Mouse (Mus musculus): ENCODE data around the gene E2f2. TPM values are rescaled to one million over a fixed set of nuclear protein-coding genes. Genes with fewer than 3 reads are reported as not detected.

The E2f2 gene
- polyA plus RNA-seq, 1 experiment from 2014 or later: 64.7 TPM

GRCm38 (mm10) chr4:136135874-136136728 is 36.1 kb upstream of the E2f2 start:
- Histone ChIP-seq H3K9me3 (replicated peaks) (no peaks in the 10 kb centered on the region), H3K4me3 (replicated peaks) (no peak overlapping the region), H3K27ac (peak overlapping the region; percentile 63; the same call in 1 of the 2 replicates), H3K27me3 (peaks cover 96% of the 10 kb centered on the region), H3K9ac (no peak overlapping the region), H3K4me2 (no peak overlapping the region), H3K4me1 (replicated peaks) (peaks cover 35% of the 10 kb centered on the region), H3K36me3 (no peaks in the 10 kb centered on the region)
- DNase-seq: no peak
- ATAC-seq (ENCODE audit: low read depth): no peak
- WGBS (ENCODE audit: insufficient replicate concordance): 43% methylated on average over 9 of the region's 9 CpGs

- ATAC-seq (ENCODE audit: low read depth): no peak
- 48% methylated on average over 17 of the region's 17 CpGs for WGBS (ENCODE audit: insufficient replicate concordance)
- Histone ChIP-seq H3K9ac (no peak overlapping the region), H3K4me1 (replicated peaks) (peaks cover 59% of the 10 kb centered on the region), H3K36me3 (no peaks in the 10 kb centered on the region), H3K9me3 (replicated peaks) (no peaks in the 10 kb centered on the region), H3K4me3 (replicated peaks) (no peak overlapping the region), H3K27me3 (peaks cover 100% of the 10 kb centered on the region), H3K4me2 (no peak overlapping the region), H3K27ac (no peak overlapping the region)
- no peak for DNase-seq
Observed at GRCm38 (mm10) chr4:136139326-136140110, 32.7 kb upstream of the E2f2 start.

- no peaks in the 10 kb centered on the region for H3K36me3 ChIP-seq
- H3K9me3 ChIP-seq (replicated peaks): no peaks in the 10 kb centered on the region
- WGBS (ENCODE audit: insufficient replicate concordance): 13% methylated on average over 31 of the region's 31 CpGs
- H3K4me3 ChIP-seq (replicated peaks): peak overlapping the region; percentile 8; the same call in 1 of the 2 replicates
- peaks cover 58% of the 10 kb centered on the region for H3K4me1 ChIP-seq (replicated peaks)
- DNase-seq: peak; percentile 69
- peak overlapping the region; percentile 49 for H3K4me2 ChIP-seq
- H3K9ac ChIP-seq: 0 out of 2 replicates have a peak overlapping the region, but pooled peaks have one; percentile 14
- H3K27me3 ChIP-seq: peaks cover 100% of the 10 kb centered on the region
- peak; percentile 65 for ATAC-seq (ENCODE audit: low read depth)
- peak overlapping the region; percentile 78 for H3K27ac ChIP-seq
Observed at GRCm38 (mm10) chr4:136140327-136141250, 31.6 kb upstream of the E2f2 start.

GRCm38 (mm10) chr4:136142267-136143192 is 29.7 kb upstream of the E2f2 start:
- 23% methylated on average over 17 of the region's 17 CpGs for WGBS (ENCODE audit: insufficient replicate concordance)
- peaks cover 66% of the 10 kb centered on the region for H3K4me1 ChIP-seq (replicated peaks)
- H3K36me3 ChIP-seq: no peaks in the 10 kb centered on the region
- ATAC-seq (ENCODE audit: low read depth) (no peak), DNase-seq (no peak)
- H3K4me2 ChIP-seq: peak overlapping the region; percentile 61
- no peaks in the 10 kb centered on the region for H3K9me3 ChIP-seq (replicated peaks)
- peaks cover 100% of the 10 kb centered on the region for H3K27me3 ChIP-seq
- no peak overlapping the region for H3K4me3 ChIP-seq (replicated peaks)
- H3K9ac ChIP-seq: no peak overlapping the region
- H3K27ac ChIP-seq: peak overlapping the region; percentile 54

- H3K27ac ChIP-seq: peak within 1 kb of the TSS; percentile 74
- H3K4me3 ChIP-seq (replicated peaks): peak within 1 kb of the TSS; percentile 57
- peak within 1 kb of the TSS; percentile 64 for H3K9ac ChIP-seq
- peaks cover 100% of the 10 kb centered on the region for H3K27me3 ChIP-seq
- under 1% methylated on average over 39 of the region's 39 CpGs for WGBS (ENCODE audit: insufficient replicate concordance)
- H3K4me1 ChIP-seq (replicated peaks): peaks cover 74% of the 10 kb centered on the region
- no peaks in the 10 kb centered on the region for H3K9me3 ChIP-seq (replicated peaks)
- peak within 1 kb of the TSS; percentile 61 for H3K4me2 ChIP-seq
- ATAC-seq (ENCODE audit: low read depth): peak; percentile 81
- H3K36me3 ChIP-seq: no peaks in the 10 kb centered on the region
- DNase-seq: peak; percentile 73
Observed at GRCm38 (mm10) chr4:136143193-136143976, 28.8 kb upstream of the E2f2 start, which contains the start of gene Id3. TSS of gene Id3 (plus strand) at chr4:136143497.

GRCm38 (mm10) chr4:136144126-136144926 is 27.9 kb upstream of the E2f2 start:
- Histone ChIP-seq H3K36me3 (no peaks in the 10 kb centered on the region), H3K9ac (peak overlapping the region; percentile 64), H3K27ac (peak overlapping the region; percentile 74), H3K9me3 (replicated peaks) (no peaks in the 10 kb centered on the region), H3K4me3 (replicated peaks) (peak overlapping the region; percentile 57), H3K27me3 (peaks cover 100% of the 10 kb centered on the region), H3K4me1 (replicated peaks) (peaks cover 78% of the 10 kb centered on the region), H3K4me2 (peak overlapping the region; percentile 61)
- ATAC-seq (ENCODE audit: low read depth): 0 out of 2 replicates have a peak, but pooled peaks have one; percentile 1
- DNase-seq: peak; percentile 42
- WGBS (ENCODE audit: insufficient replicate concordance): under 1% methylated on average over 50 of the region's 50 CpGs

- peak overlapping the region; percentile 64; the same call in 1 of the 2 replicates for H3K9ac ChIP-seq
- H3K27me3 ChIP-seq: peaks cover 97% of the 10 kb centered on the region
- peak overlapping the region; percentile 57 for H3K4me3 ChIP-seq (replicated peaks)
- H3K36me3 ChIP-seq: no peaks in the 10 kb centered on the region
- DNase-seq: no peak
- H3K27ac ChIP-seq: peak overlapping the region; percentile 74
- no peak for ATAC-seq (ENCODE audit: low read depth)
- peak overlapping the region; percentile 61 for H3K4me2 ChIP-seq
- no peaks in the 10 kb centered on the region for H3K9me3 ChIP-seq (replicated peaks)
- 2% methylated on average over 11 of the region's 11 CpGs for WGBS (ENCODE audit: insufficient replicate concordance)
- H3K4me1 ChIP-seq (replicated peaks): peaks cover 72% of the 10 kb centered on the region
Observed at GRCm38 (mm10) chr4:136144927-136145292, 27.3 kb upstream of the E2f2 start.

- peaks cover 97% of the 10 kb centered on the region for H3K27me3 ChIP-seq
- WGBS (ENCODE audit: insufficient replicate concordance): 36% methylated on average over 11 of the region's 11 CpGs
- no peaks in the 10 kb centered on the region for H3K9me3 ChIP-seq (replicated peaks)
- peak overlapping the region; percentile 61 for H3K4me2 ChIP-seq
- ATAC-seq (ENCODE audit: low read depth): no peak
- DNase-seq: no peak
- peak overlapping the region; percentile 74 for H3K27ac ChIP-seq
- peak overlapping the region; percentile 57 for H3K4me3 ChIP-seq (replicated peaks)
- no peaks in the 10 kb centered on the region for H3K36me3 ChIP-seq
- peaks cover 67% of the 10 kb centered on the region for H3K4me1 ChIP-seq (replicated peaks)
- peak overlapping the region; percentile 64 for H3K9ac ChIP-seq
Observed at GRCm38 (mm10) chr4:136145362-136145885, 26.8 kb upstream of the E2f2 start.

Data from liver, embryonic 13.5 days (tissue).